Mouse (Mus musculus): ENCODE measurements around the gene Med18.

- TF ChIP-seq POLR2A (IDR thresholded peaks at IDR 0.05; ENCODE audit: borderline replicate concordance, control insufficient read depth, low read depth, low read length) = no peak
- no peak for TF ChIP-seq CTCF (IDR thresholded peaks at IDR 0.05; ENCODE audit: control insufficient read depth, insufficient read depth, low read length)
Observed at GRCm38 (mm10) chr4:132488976-132489375, 25.3 kb upstream of the Med18 start.

Measured in bone marrow, adult 2 months (tissue).